Mouse (Mus musculus): ENCODE data around the gene Ctnna3. TPM values are rescaled to one million over a fixed set of nuclear protein-coding genes. Genes with fewer than 3 reads are reported as not detected.
"Not testable (repeated sequence)": the region's sequence is repeated elsewhere in the genome, so short reads cannot be mapped to it uniquely, and the experiment has no call there.

Ctnna3 gene
- polyA plus RNA-seq, 1 experiment: 0.01 TPM

DNA sequence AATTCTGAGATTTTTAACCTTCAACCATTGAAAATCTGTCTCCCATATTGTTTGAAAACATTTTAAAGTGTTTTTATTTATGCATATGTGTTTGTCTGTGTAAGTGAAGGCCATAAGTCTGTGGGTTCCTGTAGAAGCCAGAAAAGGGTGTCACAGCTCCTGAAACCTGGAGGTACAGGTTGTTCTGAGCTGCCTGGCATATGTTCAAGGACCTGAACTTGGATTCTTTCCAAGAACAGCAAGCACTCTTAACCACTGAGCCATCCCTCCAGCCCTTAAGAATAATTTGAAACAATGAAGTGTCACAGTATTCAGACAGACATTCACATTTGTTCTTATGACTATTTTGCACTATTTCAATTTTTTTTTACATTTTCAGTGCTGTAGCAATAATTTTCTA lies 1528.5 kb downstream of the Ctnna3 start:
- no peak overlapping the region for H3ac ChIP-seq (ENCODE audit: control insufficient read depth, insufficient read length, low read depth)
- H3K79me3 ChIP-seq (ENCODE audit: low read depth): no peaks in the 10 kb centered on the region
- no peaks in the 10 kb centered on the region for H3K27me3 ChIP-seq (ENCODE audit: control insufficient read depth, insufficient read depth, insufficient read length)
- H3K36me3 ChIP-seq (ENCODE audit: control insufficient read depth, insufficient read depth): no peaks in the 10 kb centered on the region
- TF ChIP-seq CEBPB (IDR thresholded peaks at IDR 0.05; ENCODE audit: low read depth): no peak
- TF ChIP-seq MYOD1 (IDR thresholded peaks at IDR 0.05; ENCODE audit: control insufficient read depth, insufficient read length, low read depth): no peak
- no peak overlapping the region for H3K4me3 ChIP-seq (ENCODE audit: insufficient read depth, poor library complexity, severe bottlenecking)
- H3K79me2 ChIP-seq (ENCODE audit: control insufficient read depth, insufficient read depth): no peaks in the 10 kb centered on the region

DNA sequence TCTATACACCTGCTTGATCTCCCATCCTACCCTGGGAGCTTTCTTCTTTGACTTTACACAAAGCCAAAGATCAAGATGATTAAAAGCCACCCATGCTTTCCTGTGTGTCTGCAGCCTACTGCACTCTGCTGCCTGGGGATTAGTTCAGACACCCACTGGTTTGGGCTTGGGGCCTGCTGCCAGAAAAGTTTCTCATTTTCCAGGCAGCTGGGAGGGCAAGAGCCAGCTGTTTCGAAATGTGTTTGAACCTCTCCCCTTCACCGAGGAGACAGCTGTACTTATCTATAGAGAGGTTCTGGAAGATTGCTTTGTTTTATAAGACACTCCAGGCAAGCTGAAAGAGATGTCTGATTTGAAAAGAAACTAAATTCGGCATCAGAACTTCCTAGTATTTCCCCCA lies 1563.0 kb downstream of the Ctnna3 start:
- Histone ChIP-seq H3K27me3 (ENCODE audit: control insufficient read depth, insufficient read depth, insufficient read length) (no peaks in the 10 kb centered on the region), H3K36me3 (ENCODE audit: control insufficient read depth, insufficient read depth) (no peaks in the 10 kb centered on the region), H3ac (ENCODE audit: control insufficient read depth, insufficient read length, low read depth) (no peak overlapping the region), H3K4me3 (ENCODE audit: insufficient read depth, poor library complexity, severe bottlenecking) (no peak overlapping the region), H3K79me3 (ENCODE audit: low read depth) (no peaks in the 10 kb centered on the region), H3K79me2 (ENCODE audit: control insufficient read depth, insufficient read depth) (no peaks in the 10 kb centered on the region)
- TF ChIP-seq MYOG (IDR thresholded peaks at IDR 0.05; ENCODE audit: control insufficient read depth, extremely low read depth, insufficient read length) (no peak), CEBPB (IDR thresholded peaks at IDR 0.05; ENCODE audit: low read depth) (no peak), FOSL1 (IDR thresholded peaks at IDR 0.05; ENCODE audit: insufficient read depth, low read length, poor library complexity, severe bottlenecking) (no peak), MYOD1 (IDR thresholded peaks at IDR 0.05; ENCODE audit: control insufficient read depth, insufficient read length, low read depth) (no peak), CTCF (IDR thresholded peaks at IDR 0.05; ENCODE audit: control insufficient read depth, insufficient read depth, insufficient read length) (no peak), USF1 (IDR thresholded peaks at IDR 0.05; ENCODE audit: low read depth) (no peak), MAX (IDR thresholded peaks at IDR 0.05) (no peak)

DNA sequence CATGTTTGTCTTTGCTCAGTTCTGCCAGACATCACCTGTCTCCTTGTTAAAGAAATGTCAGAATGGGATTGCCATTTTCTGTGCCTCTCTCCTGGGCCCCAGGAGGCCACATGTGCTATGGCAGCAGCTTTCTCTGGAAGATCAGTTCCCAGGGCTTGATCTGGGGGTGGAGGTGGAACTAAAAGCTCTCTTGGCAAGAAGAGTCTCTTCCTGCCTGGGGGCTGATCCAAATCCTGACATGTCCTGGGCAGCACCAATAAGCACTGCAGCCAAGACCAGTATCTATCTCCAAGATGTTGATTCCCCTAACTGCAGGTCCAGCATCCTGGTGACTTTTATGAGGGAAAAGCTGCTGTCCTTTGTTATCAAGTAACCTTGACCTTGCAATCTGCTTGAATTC lies 1583.6 kb downstream of the Ctnna3 start:
- no peak for TF ChIP-seq CEBPB (IDR thresholded peaks at IDR 0.05; ENCODE audit: low read depth)
- TF ChIP-seq MYOG (IDR thresholded peaks at IDR 0.05; ENCODE audit: control insufficient read depth, extremely low read depth, insufficient read length): no peak
- TF ChIP-seq CTCF (IDR thresholded peaks at IDR 0.05; ENCODE audit: control insufficient read depth, insufficient read depth, insufficient read length): no peak
- no peak for TF ChIP-seq FOSL1 (IDR thresholded peaks at IDR 0.05; ENCODE audit: insufficient read depth, low read length, poor library complexity, severe bottlenecking)
- TF ChIP-seq MYOD1 (IDR thresholded peaks at IDR 0.05; ENCODE audit: control insufficient read depth, insufficient read length, low read depth): no peak
- no peak for TF ChIP-seq MAX (IDR thresholded peaks at IDR 0.05)
- no peak for TF ChIP-seq USF1 (IDR thresholded peaks at IDR 0.05; ENCODE audit: low read depth)
- H3K79me3 ChIP-seq (ENCODE audit: low read depth): no peaks in the 10 kb centered on the region
- H3ac ChIP-seq (ENCODE audit: control insufficient read depth, insufficient read length, low read depth): no peak overlapping the region
- no peaks in the 10 kb centered on the region for H3K27me3 ChIP-seq (ENCODE audit: control insufficient read depth, insufficient read depth, insufficient read length)
- H3K4me3 ChIP-seq (ENCODE audit: insufficient read depth, poor library complexity, severe bottlenecking): no peak overlapping the region
- no peaks in the 10 kb centered on the region for H3K36me3 ChIP-seq (ENCODE audit: control insufficient read depth, insufficient read depth)
- H3K79me2 ChIP-seq (ENCODE audit: control insufficient read depth, insufficient read depth): no peaks in the 10 kb centered on the region

DNA sequence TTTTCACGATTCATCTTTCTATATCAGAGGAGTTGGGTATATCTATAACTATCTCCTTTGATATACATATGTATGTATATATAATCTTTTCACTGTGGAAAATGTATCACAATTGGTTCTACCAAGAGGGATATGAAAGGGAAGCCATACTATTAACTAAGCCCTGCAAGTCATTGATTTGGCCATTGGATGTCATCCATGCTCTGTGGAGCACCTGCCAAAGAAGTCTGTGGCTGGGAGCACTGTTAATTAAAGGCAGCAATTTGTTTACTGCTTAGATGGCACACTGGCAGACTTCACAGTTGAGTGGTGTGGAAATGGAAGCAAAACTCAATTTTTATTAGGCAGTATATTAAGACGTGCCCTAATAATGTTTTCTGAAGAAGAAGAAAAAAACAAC lies 1592.8 kb downstream of the Ctnna3 start:
- TF ChIP-seq CTCF (IDR thresholded peaks at IDR 0.05; ENCODE audit: control insufficient read depth, insufficient read depth, insufficient read length) (no peak), MYOD1 (IDR thresholded peaks at IDR 0.05; ENCODE audit: control insufficient read depth, insufficient read length, low read depth) (no peak), USF1 (IDR thresholded peaks at IDR 0.05; ENCODE audit: low read depth) (no peak), CEBPB (IDR thresholded peaks at IDR 0.05; ENCODE audit: low read depth) (no peak), MAX (IDR thresholded peaks at IDR 0.05) (no peak), MYOG (IDR thresholded peaks at IDR 0.05; ENCODE audit: control insufficient read depth, extremely low read depth, insufficient read length) (no peak), FOSL1 (IDR thresholded peaks at IDR 0.05; ENCODE audit: insufficient read depth, low read length, poor library complexity, severe bottlenecking) (no peak)
- Histone ChIP-seq H3K79me2 (ENCODE audit: control insufficient read depth, insufficient read depth) (no peaks in the 10 kb centered on the region), H3ac (ENCODE audit: control insufficient read depth, insufficient read length, low read depth) (no peak overlapping the region), H3K36me3 (ENCODE audit: control insufficient read depth, insufficient read depth) (no peaks in the 10 kb centered on the region), H3K79me3 (ENCODE audit: low read depth) (no peaks in the 10 kb centered on the region), H3K27me3 (ENCODE audit: control insufficient read depth, insufficient read depth, insufficient read length) (no peaks in the 10 kb centered on the region), H3K4me3 (ENCODE audit: insufficient read depth, poor library complexity, severe bottlenecking) (no peak overlapping the region)

DNA sequence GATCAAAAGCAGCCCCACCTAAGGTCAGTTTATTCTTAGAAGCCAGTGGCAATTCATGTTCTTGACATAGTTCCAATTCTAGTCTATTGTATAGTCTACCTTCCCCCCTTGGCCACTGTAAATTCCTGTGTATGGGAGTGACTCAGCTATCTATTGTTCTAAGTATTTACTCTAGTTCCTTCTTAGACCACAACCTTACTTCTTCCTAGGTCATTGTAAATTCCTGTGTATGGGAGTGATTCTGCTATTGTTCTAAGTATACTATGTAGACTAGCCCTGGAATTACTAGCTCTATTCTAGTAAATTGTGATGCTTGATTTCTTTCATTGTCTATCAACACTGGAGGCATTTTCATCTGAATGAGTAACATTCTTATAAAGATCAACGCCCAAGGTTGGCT lies 1603.6 kb downstream of the Ctnna3 start:
- H3K79me3 ChIP-seq (ENCODE audit: low read depth); H3K36me3 ChIP-seq (ENCODE audit: control insufficient read depth, insufficient read depth); H3K4me3 ChIP-seq (ENCODE audit: insufficient read depth, poor library complexity, severe bottlenecking); H3K79me2 ChIP-seq (ENCODE audit: control insufficient read depth, insufficient read depth); H3K27me3 ChIP-seq (ENCODE audit: control insufficient read depth, insufficient read depth, insufficient read length); H3ac ChIP-seq (ENCODE audit: control insufficient read depth, insufficient read length, low read depth): not testable (repeated sequence)

Other genes starting within 250 kb of the Ctnna3 start
- gene Mypn, start 226.1 kb upstream of the Ctnna3 start, polyA plus RNA-seq (2012; fragmentation: generic; extraction: Trizol): 0.01 TPM
- gene Herc4, start 186.3 kb upstream of the Ctnna3 start, polyA plus RNA-seq (2012; fragmentation: generic; extraction: Trizol): 10.7 TPM
- 4.2 TPM for gene Sirt1, start 48.4 kb upstream of the Ctnna3 start, polyA plus RNA-seq (2012; fragmentation: generic; extraction: Trizol)
- gene Dnajc12, start 47.7 kb upstream of the Ctnna3 start, polyA plus RNA-seq (2012; fragmentation: generic; extraction: Trizol): 2.8 TPM
- not detected for gene Gm7075, start 8.3 kb upstream of the Ctnna3 start, polyA plus RNA-seq (2012; fragmentation: generic; extraction: Trizol)